Mouse (Mus musculus): ENCODE results near the gene Oasl2.
"Not testable (repeated sequence)": the region's sequence is repeated elsewhere in the genome, so short reads cannot be mapped to it uniquely, and the experiment has no call there.

The Oasl2 gene

DNA sequence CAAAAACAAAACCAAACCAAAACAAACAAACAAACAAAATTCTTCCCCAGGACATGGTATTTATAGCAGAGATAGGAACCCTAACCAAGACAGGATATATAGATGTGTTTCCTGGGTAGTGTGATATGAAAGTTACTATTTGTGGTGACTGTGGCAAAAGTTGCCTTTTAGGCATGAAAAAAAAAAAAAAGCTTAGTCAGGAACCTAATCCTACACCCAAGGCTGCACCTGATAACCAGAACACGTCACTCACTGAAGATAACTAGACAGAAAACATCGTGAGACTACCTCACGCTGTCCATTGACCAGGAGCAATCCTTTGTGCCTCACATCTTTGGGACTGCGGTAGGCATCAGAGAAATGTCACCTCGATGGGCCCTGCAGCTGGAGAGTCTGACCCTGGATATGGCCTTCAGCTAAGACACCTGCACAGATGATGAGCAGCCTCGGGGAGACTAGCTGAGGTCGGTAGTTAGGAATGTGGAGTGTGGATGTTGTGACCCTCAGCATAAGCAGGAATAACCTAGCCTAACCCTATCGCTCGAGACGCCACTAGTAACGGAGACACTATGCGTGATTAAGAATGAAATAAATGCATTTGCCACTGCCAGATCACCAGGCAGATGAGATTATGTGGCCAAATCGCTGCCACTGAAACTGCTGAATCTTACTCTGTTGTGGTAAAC lies at the start of gene Oasl2:
Gene Oasl2 (plus strand): TSS at position 249 of the 686 bp plus-strand sequence.
- in situ Hi-C loops (cut with MboI, MseI) = no loop called here

DNA sequence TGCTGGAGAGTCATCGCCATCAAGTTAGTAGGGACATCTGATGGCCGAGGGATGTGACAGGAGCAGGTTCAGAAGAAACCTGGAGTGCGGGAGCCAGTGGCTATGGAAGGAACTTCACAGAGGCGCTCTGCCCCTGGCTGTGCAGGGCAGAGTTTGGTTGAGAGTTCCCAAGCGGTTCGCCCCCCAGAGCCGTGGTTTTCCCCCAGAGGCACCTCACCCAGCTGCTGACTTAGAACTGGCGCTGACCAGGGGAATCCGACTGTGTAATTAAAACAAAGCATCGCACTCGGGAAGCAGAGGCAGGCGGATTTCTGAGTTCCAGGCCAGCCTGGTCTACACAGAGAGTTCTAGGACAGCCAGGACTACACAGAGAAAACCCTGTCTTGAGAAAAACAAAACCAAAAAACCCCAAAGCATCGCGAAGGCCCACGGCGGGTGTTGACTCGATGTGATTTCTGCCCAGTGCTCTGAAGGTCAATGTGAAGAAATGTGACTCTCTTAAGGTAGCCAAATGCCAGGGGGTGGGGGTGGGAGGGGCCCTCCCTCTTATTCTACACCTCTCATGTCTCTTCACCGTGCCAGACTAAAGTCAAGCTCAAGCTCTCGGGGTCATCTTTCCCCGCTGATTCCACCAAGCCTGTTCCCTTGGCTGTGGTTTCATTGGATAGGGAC lies 45.0 kb upstream of the Oasl2 start:
- in situ Hi-C loops (cut with MboI, MseI) = loop anchor here (10.0 kb wide), 1 partner anchor 1507 kb away; no protein-coding TSS in a partner anchor

DNA sequence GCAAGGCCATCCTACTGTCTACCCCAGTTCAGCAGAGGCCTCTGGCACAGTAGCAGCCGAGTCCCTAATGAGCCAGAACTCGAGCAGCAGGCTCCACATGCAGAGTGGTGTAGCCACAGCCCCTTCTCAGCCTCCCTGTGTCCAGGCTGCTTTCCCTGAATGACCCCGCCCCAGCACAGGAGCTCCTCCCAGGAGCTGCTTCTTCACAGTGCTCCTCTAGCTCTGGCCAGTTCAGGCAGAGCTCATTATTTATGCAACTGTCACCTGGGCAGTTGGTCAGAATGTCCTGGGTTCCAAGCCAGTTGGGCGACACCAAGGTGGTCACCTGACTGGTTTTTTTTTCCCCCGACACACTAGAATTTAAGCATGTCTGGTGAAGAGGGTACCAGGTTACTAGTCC lies 43.4 kb upstream of the Oasl2 start, which contains the start of gene 4930519G04Rik:
Gene 4930519G04Rik (plus strand): TSS at position 301 of the 400 bp plus-strand sequence.
- in situ Hi-C loops (cut with MboI, MseI) = loop anchor here (10.0 kb wide), 1 partner anchor 1509 kb away; no protein-coding TSS in a partner anchor

DNA sequence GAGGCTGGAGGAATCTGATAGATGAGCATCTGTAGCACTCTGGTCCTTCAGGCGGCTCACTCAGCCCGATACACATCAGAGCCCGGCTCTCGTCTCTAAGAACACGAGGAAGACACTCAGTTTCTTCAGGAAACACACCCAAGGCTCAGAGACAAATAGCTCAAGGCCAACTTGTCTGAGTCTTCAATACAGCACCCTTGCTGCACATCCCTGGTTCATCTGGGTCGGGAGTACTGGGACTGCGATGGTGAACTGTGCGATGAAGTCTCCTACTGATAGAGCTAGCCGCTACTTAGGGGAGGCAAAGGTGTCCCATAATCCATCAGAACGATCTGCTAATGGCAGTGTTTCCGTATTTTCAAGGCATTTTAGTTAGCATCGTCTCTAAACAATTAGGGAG lies 38.2 kb upstream of the Oasl2 start, which contains the start of gene Gm9936:
Gene Gm9936 (minus strand): TSS at position 101 of the 400 bp plus-strand sequence.
- in situ Hi-C loops (cut with MboI, MseI) = loop anchor here (5.0 to 10.0 kb wide), 2 partner anchors 54 to 1514 kb away; no protein-coding TSS in a partner anchor

DNA sequence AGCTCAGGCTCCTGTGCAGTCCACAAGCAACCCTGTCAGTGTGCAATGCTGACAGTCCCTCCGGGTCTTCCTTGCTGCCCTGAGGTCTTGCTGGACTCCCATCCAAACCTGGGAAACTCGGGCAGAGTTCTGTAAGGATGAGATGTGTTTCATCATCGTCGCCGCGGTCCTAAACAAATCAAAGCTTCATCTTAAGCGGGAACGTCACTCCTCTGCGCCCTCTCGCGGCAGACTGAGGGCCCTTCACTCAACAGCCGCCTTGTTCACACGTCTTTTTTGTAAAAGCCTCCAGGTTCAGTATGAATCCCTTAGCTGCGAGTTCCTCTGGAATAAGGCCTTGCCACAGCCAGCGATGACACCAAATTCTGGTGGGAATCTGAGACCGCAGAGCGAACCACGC lies 37.5 kb upstream of the Oasl2 start:
- in situ Hi-C loops (cut with MboI, MseI) = loop anchor here (5.0 to 10.0 kb wide), 2 partner anchors 53 to 1514 kb away; no protein-coding TSS in a partner anchor

DNA sequence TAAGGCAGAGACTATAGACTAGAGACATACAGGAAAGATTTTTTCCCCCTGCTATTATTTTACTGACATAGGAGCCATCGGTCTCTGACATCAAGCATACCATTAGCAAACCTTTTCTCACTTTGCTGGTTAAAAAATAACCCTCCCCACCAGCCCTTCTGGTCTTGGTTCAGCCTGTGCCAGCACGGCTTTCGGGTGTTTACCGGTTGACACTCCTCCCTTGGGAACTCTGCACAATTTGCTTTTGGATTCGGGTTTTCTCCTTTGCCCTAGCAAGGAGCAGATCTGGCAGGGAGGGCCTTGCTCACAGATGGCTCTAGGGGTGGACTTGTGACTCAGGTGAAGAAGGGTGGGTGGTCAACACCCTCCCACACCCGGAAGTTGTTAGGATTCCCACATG lies 35.0 kb upstream of the Oasl2 start:
- in situ Hi-C loops (cut with MboI, MseI) = no loop called here

DNA sequence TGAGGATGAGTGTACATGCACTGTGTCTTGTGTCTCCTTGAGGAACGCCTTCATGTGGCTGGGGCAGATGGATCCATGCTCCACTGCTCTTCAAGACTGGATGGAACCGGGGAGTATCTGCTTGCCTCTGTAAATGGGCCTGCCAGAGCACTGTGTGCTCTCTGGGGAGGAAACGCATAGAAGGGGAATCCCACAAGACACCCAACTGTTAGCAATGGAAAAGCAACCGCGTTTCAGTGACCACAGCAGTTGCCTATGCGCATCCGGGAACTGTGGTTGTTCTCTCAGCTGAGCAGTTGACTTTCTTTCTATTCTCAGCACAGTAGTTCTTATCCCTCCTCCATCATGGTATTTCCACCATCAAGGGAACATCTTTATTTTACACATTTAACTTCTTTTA lies 31.9 kb upstream of the Oasl2 start:
- in situ Hi-C loops (cut with MboI, MseI) = no loop called here

DNA sequence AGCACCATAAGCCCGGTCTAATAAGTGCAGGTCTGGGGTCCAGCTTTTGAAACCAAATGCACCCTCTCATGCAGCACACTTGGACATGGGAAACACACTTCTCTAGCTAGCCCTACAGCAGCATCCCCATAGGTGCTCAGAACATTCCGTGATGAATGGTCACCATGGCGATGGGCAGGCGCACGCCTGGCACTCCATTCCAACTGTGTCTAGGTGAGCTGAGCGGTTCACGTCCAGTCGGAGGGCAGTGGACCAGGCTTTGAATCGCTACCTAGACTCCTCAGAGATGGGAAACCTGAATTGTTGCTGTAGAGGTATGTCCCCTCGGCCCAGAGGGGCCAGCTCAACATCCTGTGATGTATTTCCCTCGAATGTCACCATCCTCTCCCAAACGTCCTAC lies 31.5 kb upstream of the Oasl2 start:
- in situ Hi-C loops (cut with MboI, MseI) = no loop called here

DNA sequence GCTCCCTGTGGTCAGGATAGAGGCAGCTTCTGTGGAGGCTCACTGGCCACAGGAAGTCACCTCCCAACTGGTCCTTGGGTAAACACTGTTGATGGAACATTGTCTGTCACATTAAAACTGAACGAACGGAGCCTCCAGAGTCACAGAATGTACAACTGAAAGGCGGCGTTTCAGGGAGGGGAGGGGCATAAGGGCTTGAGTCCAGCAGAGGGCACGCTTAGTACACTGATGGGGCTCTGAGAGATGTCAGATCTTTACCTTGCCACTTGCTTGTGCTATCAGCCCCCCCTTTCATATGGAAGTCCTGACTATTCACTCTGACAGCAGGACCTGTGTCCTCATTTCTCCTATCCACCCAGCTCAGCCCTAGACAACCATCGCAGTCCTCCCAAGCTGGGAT lies 20.9 kb upstream of the Oasl2 start:
- in situ Hi-C loops (cut with MboI, MseI) = no loop called here

DNA sequence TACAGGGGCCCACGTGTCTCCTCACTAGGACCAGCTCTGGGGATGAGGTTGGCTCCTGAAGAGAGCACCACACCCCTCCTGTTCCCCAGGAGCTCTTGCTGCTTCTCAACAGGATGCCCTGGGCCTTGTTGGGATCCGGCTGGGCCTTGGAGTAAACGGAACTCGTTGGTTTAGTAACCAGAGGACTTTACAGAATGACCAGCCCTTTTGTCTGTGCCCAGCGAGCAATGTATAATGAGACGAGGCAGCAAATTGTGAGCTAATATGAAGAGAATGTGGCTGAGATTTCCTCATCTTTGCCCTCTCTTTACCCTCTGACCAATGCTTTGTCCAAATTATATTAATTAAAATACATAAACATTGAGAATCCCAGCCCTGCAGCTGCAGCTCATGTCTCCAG lies 20.4 kb upstream of the Oasl2 start:
- in situ Hi-C loops (cut with MboI, MseI) = no loop called here

DNA sequence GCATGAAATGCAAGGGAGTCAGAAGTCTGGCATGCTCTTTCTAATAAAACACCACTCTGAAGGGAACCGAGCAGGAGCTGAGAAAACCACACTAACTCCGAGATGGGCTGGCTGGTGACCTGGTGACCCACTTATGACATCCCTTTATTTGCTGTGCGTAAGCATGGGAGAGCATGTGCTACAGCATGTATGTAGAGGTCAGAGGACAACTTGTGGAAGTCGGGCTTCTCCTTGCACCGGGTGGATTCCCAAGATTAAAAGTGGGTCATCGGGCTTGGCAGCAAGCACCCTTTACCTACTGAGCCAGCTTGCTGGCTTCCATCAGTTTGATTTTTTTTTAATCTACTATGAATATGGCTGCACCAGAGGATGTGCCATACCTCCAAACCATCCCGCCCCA lies 19.2 kb upstream of the Oasl2 start:
- in situ Hi-C loops (cut with MboI, MseI) = no loop called here

DNA sequence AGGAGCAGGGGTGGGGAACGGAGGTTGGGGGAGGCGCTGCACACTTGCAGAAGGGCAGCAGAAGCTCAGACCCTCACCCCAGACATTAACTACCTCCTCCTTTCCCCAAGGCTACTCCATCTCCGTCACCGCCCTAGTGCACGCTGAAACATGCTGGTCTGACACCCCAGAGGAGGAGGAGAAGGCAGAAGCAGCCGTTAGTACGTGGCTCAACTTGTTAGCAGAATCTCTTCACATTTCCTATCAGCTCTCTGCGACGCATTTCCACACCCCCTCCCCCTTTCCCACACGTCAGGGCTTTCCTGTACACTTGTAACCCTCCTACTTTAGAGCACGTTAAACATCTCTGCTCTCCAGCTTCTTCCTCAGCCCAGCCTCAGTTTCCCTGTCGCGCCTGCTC lies 17.3 kb upstream of the Oasl2 start:
- in situ Hi-C loops (cut with MboI, MseI) = no loop called here

DNA sequence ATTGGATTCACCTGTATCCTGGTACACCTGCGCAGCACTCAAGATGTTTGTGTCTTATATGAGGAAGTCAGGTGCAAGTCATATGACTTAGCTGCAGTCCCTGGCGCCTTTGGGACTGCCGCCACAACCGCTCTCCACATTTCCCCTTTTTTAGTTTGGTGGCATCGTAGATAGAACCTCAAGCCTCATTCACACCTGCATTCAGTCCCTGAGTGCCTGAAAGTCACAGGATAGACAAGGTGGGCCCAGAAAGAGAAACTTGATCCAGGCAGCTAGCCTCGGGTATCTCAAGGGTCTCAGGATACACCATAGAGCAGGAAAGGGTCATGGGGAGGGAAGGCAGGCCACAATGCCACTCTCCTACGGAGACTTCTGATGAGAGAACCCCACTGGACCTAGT lies 14.4 kb upstream of the Oasl2 start:
- in situ Hi-C loops (cut with MboI, MseI) = not testable (repeated sequence)

DNA sequence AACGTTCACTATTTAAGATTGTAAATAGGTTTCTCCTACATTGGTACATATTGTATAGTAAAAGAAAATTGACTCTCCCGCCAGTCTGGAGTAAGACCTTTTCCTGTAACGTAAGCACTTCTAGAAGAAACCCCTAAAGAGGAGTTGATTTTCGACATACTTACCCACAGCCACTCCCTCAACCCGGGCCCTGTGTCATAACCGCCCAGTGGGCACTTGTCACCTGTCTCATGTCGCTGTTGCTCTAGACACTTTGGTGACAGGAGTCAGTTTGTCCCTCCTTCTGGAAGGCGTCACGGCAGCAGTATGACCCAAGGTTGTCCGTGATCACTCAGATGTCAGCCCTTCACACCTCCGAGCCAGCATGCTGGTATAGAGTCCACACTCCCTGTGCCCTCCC lies 13.7 kb upstream of the Oasl2 start:
- in situ Hi-C loops (cut with MboI, MseI) = no loop called here

DNA sequence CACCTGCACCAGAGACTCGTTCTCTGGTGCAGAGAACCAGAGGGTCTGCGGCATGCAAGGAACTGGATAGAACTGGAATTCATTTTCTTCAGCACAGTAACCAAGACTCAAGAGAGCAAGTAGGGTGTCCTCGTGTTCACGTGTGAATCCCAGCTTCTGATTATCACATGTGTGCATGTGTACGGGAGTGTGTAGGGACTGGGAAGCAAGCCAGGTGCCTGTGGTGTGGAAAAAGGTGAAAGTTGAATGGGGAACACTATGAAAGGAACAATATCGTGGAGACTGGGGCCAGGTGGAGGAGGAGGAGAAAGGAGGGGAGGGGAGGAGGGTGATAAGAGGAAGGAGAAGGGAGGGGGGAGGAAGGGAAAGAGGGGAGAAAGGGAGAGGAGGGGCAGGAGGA lies 9.9 kb upstream of the Oasl2 start:
- in situ Hi-C loops (cut with MboI, MseI) = no loop called here

DNA sequence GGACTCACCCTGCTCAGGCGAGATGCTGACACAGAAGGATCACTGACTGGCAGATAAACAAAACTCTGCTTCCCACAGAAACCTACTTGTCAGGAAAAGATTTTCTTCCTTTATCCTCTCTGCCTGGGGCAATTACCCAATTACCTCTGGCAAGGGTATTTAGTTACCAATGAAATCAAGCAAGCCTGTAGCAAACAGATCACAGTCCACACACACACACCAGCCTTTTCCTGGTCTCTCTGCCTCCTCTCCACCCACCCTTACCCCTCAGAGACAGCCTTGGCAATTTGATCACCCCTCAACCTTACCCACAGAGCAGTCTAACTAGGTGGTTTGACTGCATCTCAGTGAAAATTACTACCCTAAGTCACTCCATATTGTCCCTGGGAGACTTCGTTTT lies 7.7 kb upstream of the Oasl2 start:
- in situ Hi-C loops (cut with MboI, MseI) = no loop called here

DNA sequence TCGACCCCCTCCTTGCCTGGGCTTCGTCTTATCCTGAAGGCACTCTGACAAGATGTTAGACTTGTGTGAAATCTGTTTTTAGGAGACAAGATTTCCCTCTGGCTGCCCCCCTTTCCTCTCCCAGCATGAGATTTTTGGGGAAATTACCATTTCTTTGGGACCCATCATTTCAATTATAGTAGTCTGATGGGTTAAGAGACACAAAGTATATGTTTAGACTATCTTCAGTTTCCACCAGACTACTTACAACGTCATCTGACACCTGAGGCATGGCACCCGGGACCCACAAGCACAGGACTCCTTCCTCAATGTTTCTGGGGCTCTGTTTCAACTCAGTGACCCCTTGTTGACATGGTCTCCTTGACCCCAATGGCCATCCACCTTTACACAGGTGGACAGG lies 1.2 kb upstream of the Oasl2 start:
- in situ Hi-C loops (cut with MboI, MseI) = no loop called here

DNA sequence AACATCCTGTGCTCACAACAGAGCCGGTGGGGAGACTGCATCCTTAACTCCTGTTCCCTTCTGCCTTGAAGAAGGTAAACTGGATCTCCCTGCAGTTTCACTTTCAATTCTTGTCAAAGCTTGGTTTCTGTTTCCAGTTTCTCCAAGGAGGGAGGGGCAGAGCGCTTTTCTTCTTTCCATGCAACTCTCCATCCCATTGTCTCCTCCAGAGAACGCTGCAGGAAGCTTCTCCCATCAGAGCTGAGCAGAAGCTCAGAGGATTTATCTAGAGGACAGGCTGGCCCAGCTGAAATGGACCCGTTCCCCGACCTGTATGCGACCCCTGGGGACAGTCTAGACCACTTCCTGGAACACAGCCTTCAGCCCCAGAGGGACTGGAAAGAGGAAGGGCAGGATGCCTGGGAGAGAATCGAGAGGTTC lies 648 bp downstream of the Oasl2 start:
- in situ Hi-C loops (cut with MboI, MseI) = no loop called here

DNA sequence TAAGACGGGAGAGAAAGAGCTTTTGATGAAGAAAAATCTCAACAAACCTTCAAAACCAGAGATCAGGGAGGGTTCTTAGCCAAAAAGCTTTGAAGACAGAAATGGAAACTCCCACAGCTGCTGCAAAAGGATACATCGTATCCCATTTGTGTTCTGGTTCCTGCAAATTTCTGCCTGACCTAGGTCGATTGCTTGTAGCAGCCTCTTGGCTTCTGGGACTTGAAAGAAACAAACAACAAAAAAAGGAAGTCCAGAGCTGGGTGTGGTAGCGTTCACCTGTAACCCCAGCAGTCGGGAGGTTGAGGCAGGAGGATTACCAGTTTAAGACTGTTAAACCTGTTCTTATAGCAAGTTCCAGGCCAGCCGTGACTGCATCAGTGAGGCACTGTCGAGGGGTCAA lies 2.1 kb downstream of the Oasl2 start:
- in situ Hi-C loops (cut with MboI, MseI) = no loop called here

DNA sequence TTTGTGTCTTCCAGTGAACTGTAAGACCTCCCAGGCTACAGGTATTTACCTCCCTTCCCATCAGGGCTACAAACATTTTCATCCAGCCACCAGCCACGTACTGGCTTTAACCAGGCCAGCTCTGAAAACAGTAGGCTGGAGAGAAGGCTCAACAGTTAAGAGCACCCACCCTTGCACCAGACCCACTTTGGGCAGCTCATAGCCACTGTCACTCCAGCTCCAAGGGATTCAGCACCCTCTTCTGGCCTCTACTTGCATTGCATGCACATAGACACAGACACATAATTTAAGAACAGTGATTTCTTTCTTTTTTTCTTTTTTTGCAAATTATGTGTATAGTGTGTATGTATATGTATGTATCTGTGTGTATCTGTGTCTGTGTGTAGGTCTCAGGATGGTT lies 5.7 kb downstream of the Oasl2 start:
- in situ Hi-C loops (cut with MboI, MseI) = no loop called here

DNA sequence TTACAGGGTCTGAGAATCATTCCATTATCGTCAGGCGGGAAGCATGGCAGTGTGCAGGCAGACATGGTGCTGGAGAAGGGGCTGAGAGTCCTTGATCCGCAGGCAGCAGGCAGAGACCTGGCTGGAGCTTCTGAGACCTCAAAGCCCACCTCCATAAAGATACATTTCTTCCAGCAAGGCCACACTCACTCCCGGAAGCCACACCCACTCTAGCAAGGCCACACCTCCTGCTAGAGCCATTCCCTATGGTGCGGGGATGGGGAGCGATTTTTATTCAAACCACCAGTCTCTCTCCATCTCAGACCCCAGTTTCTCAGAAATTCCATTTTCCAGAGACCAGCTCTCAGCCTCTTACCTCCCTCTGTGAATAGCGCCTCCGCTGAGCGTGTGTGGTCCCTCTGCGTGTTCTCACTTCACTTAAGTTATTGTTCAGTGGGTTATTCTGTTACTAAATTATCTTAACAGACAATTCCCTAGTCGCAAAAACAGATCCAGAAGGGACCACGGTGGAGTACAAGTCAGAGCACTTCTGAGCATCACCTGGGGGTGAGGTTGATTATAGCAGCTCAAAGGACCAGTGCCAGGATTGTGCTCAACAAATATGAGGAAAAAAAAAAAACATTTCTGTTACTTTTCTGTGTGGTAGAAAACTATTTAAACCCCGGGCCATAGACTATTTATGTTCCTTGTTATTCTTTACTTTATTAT lies 12.0 kb downstream of the Oasl2 start:
- in situ Hi-C loops (cut with MboI, MseI) = no loop called here

DNA sequence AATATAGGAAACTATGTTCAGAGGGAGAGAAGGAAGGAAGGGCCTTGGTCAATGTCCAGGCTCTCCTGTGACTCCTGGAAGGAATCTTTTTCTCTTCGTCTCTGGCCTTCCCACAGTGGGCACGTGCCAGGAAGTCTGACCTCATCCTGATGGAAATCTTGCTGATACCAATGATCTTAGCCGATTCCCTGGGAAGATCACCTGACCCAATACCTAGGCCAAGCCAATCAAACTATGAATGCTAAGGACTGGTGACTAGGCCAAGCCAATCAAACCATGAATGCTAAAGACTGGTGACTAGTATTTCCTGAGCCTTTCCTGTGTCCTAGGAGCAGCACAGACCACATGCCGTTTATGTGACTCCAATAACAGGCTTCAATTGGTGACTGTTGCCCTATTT lies 16.9 kb downstream of the Oasl2 start:
- in situ Hi-C loops (cut with MboI, MseI) = loop anchor here (5.0 kb wide), 1 partner anchor 56 kb away; the partner anchor contains the start of gene Gm9936

Measured in regulatory T cell (primary cell).